Mouse (Mus musculus) erythroblast, embryonic 14.5 days (primary cell): ENCODE measurements around the gene Scamp2. TPM values are rescaled to one million over a fixed set of nuclear protein-coding genes. Genes with fewer than 3 reads are reported as not detected.
A peak's percentile ranks its signal among the peaks of the same experiment; 100 is the strongest.

Experiments
- H3K27me3 ChIP-seq: 2 replicates; pipeline ENCODE4 v1.6.1; 2012; ENCODE audit warnings: inconsistent platforms; ENCODE audit not compliant: control insufficient read depth
- H3K36me3 ChIP-seq: 2 replicates; pipeline ENCODE4 v1.6.1; 2012; ENCODE audit warnings: mild to moderate bottlenecking, inconsistent platforms; ENCODE audit not compliant: control insufficient read depth
- H3K4me1 ChIP-seq: 2 replicates; pipeline ENCODE4 v1.6.1; 2012; ENCODE audit warnings: inconsistent platforms; ENCODE audit not compliant: control insufficient read depth
- H3K4me3 ChIP-seq: replicated peaks from 2 replicates; pipeline ENCODE3; 2012; ENCODE audit warnings: moderate library complexity, mild to moderate bottlenecking, inconsistent platforms
- H3K9me3 ChIP-seq: 2 replicates; pipeline ENCODE4 v1.6.1; 2012; ENCODE audit warnings: low read length, inconsistent platforms, mixed read lengths; ENCODE audit not compliant: control insufficient read depth
- GATA1 ChIP-seq: IDR thresholded peaks from 2 replicates; pipeline ENCODE4 v1.6.1; 2012; ENCODE audit warnings: low read length, inconsistent platforms, mixed read lengths
- TAL1 ChIP-seq: IDR thresholded peaks from 3 replicates; pipeline ENCODE4 v1.6.1; 2012; ENCODE audit warnings: low read length, inconsistent platforms, mixed read lengths
- polyA plus RNA-seq: library from polyadenylated mRNA; stranded (reverse); fragments of >175 nt; gene quantifications from 2 replicates; pipeline ENCODE4 v1.2.3, GENCODE M21; 2012

Gene Scamp2
- polyA plus RNA-seq, 1 experiment = 0.38 TPM

- TF ChIP-seq TAL1 (no peak), GATA1 (no peak)
- H3K9me3 ChIP-seq = no peaks in the 10 kb centered on the region
- H3K36me3 ChIP-seq = no peaks in the 10 kb centered on the region
- H3K27me3 ChIP-seq = peaks cover 6% of the 10 kb centered on the region
- H3K4me3 ChIP-seq = no peak overlapping the region
- peaks cover 30% of the 10 kb centered on the region for H3K4me1 ChIP-seq
These were observed 1.2 kb upstream of the Scamp2 start for GRCm38 (mm10) chr9:57559568-57559967.

- Histone ChIP-seq H3K27me3 (peaks cover 6% of the 10 kb centered on the region), H3K4me3 (peak overlapping the region; percentile 82), H3K4me1 (peaks cover 30% of the 10 kb centered on the region), H3K9me3 (no peaks in the 10 kb centered on the region), H3K36me3 (no peaks in the 10 kb centered on the region)
- TF ChIP-seq GATA1 (peak; percentile 8; the same call in 1 of the 2 replicates), TAL1 (no peak)
These were observed 480 bp upstream of the Scamp2 start for GRCm38 (mm10) chr9:57560263-57560662.

GRCm38 (mm10) chr9:57561711-57562099 is 962 bp downstream of the Scamp2 start:
- Histone ChIP-seq H3K9me3 (no peaks in the 10 kb centered on the region), H3K27me3 (peaks cover 6% of the 10 kb centered on the region), H3K36me3 (no peaks in the 10 kb centered on the region), H3K4me3 (peak overlapping the region; percentile 82), H3K4me1 (peaks cover 30% of the 10 kb centered on the region)
- no peak for TF ChIP-seq GATA1
- TF ChIP-seq TAL1 = no peak

- Histone ChIP-seq H3K36me3 (peaks cover 3% of the 10 kb centered on the region), H3K27me3 (peaks cover 6% of the 10 kb centered on the region), H3K4me1 (peaks cover 30% of the 10 kb centered on the region), H3K4me3 (no peak overlapping the region), H3K9me3 (no peaks in the 10 kb centered on the region)
- TF ChIP-seq GATA1 (no peak), TAL1 (no peak)
These were observed 2.2 kb downstream of the Scamp2 start for GRCm38 (mm10) chr9:57562896-57563372.

- no peaks in the 10 kb centered on the region for H3K9me3 ChIP-seq
- H3K27me3 ChIP-seq = no peaks in the 10 kb centered on the region
- TF ChIP-seq TAL1 (no peak), GATA1 (no peak)
- H3K4me1 ChIP-seq = peaks cover 30% of the 10 kb centered on the region
- no peak overlapping the region for H3K4me3 ChIP-seq
- H3K36me3 ChIP-seq = peaks cover 18% of the 10 kb centered on the region
These were observed 3.9 kb downstream of the Scamp2 start for GRCm38 (mm10) chr9:57564609-57565008.

- H3K36me3 ChIP-seq = peaks cover 23% of the 10 kb centered on the region
These were observed 5.0 kb downstream of the Scamp2 start for GRCm38 (mm10) chr9:57565741-57566221.

GRCm38 (mm10) chr9:57566846-57567245 is 6.1 kb downstream of the Scamp2 start:
- no peak for TF ChIP-seq GATA1
- peaks cover 14% of the 10 kb centered on the region for H3K4me1 ChIP-seq
- H3K27me3 ChIP-seq = no peaks in the 10 kb centered on the region
- no peaks in the 10 kb centered on the region for H3K9me3 ChIP-seq
- H3K36me3 ChIP-seq = peaks cover 26% of the 10 kb centered on the region
- no peak overlapping the region for H3K4me3 ChIP-seq

More at GRCm38 (mm10) chr9:57565741-57566221, 5.0 kb downstream of the Scamp2 start:
- Histone ChIP-seq H3K4me1 (peaks cover 23% of the 10 kb centered on the region), H3K4me3 (no peak overlapping the region), H3K27me3 (no peaks in the 10 kb centered on the region), H3K9me3 (no peaks in the 10 kb centered on the region)
- no peak for TF ChIP-seq TAL1
- no peak for TF ChIP-seq GATA1

GRCm38 (mm10) chr9:57568500-57568899 is 7.8 kb downstream of the Scamp2 start:
- Histone ChIP-seq H3K36me3 (peaks cover 31% of the 10 kb centered on the region), H3K4me3 (no peak overlapping the region), H3K4me1 (no peaks in the 10 kb centered on the region), H3K27me3 (no peaks in the 10 kb centered on the region), H3K9me3 (no peaks in the 10 kb centered on the region)
- TF ChIP-seq GATA1 (no peak), TAL1 (no peak)

GRCm38 (mm10) chr9:57574397-57574796 is 13.7 kb downstream of the Scamp2 start:
- H3K4me1 ChIP-seq = peaks cover 41% of the 10 kb centered on the region
- H3K9me3 ChIP-seq = no peaks in the 10 kb centered on the region
- peaks cover 37% of the 10 kb centered on the region for H3K36me3 ChIP-seq
- H3K27me3 ChIP-seq = no peaks in the 10 kb centered on the region
- TF ChIP-seq TAL1 (no peak), GATA1 (no peak)
- H3K4me3 ChIP-seq = no peak overlapping the region

- Histone ChIP-seq H3K4me3 (no peak overlapping the region), H3K4me1 (peaks cover 41% of the 10 kb centered on the region), H3K9me3 (no peaks in the 10 kb centered on the region), H3K36me3 (peaks cover 43% of the 10 kb centered on the region), H3K27me3 (no peaks in the 10 kb centered on the region)
- TF ChIP-seq GATA1 (no peak), TAL1 (no peak)
These were observed 14.8 kb downstream of the Scamp2 start for GRCm38 (mm10) chr9:57575577-57575976.
